Mouse (Mus musculus): ENCODE measurements at regions not wholly inside any gene's neighbourhood (a gene's known extent, or its start where the extent isn't known, plus 50 kb on each side); places are given as distances from the start of the nearest gene placed in this dataset.

DNA sequence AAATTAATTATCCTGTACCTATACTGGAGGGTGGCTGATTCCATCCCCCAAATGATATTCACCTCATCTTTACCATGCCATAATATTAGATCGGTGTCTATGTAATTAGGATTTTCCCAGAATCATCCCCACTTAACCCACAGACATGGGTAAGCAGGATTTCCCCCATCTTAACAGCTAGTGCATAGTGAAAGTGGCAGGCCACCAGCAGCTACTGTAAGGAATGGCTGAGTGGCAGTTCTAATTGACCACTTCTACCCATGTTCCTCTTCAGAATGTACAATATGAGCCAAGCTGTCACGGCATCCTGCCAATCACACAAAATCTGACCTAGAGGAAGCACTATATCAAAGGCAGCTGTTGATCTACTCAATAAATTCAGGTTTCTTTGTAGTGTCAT lies 455.8 kb downstream of the Meis1 start:
- Histone ChIP-seq H3K4me2 (no peak overlapping the region), H3K27ac (no peak overlapping the region), H3K4me1 (replicated peaks) (no peaks in the 10 kb centered on the region), H3K9ac (no peak overlapping the region), H3K9me3 (replicated peaks) (no peaks in the 10 kb centered on the region), H3K27me3 (no peaks in the 10 kb centered on the region), H3K36me3 (no peaks in the 10 kb centered on the region), H3K4me3 (replicated peaks) (no peak overlapping the region)
- 71% methylated on average over 2 of the region's 2 CpGs for WGBS (ENCODE audit: insufficient replicate concordance)
- ATAC-seq (ENCODE audit: low read depth): no peak
- DNase-seq: no peak

DNA sequence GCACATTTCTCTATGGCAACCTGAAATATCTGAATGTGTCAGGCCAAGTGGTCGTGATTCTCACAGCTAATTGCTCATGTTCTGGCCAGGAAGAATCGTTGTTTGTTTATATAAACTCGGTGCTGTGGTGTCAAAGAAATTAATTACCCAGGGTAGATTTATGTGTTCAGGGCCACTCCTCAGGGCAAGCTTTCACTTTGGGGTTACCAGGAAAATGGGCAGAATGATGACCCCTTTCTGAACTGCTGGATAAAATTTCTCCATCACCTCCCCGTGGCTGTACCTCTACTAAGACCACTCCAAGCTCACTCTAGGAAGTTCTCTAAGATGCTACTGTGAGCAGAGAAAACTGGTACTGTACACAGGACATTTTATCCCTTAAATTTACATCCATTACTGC lies 460.1 kb downstream of the Meis1 start:
- H3K27ac ChIP-seq: no peak overlapping the region
- 36% methylated on average over 4 of the region's 4 CpGs for WGBS (ENCODE audit: insufficient replicate concordance)
- no peaks in the 10 kb centered on the region for H3K27me3 ChIP-seq
- no peak for DNase-seq
- H3K4me3 ChIP-seq (replicated peaks): no peak overlapping the region
- H3K4me2 ChIP-seq: no peak overlapping the region
- H3K36me3 ChIP-seq: no peaks in the 10 kb centered on the region
- H3K9ac ChIP-seq: no peak overlapping the region
- no peaks in the 10 kb centered on the region for H3K9me3 ChIP-seq (replicated peaks)
- ATAC-seq (ENCODE audit: low read depth): no peak
- H3K4me1 ChIP-seq (replicated peaks): no peaks in the 10 kb centered on the region

DNA sequence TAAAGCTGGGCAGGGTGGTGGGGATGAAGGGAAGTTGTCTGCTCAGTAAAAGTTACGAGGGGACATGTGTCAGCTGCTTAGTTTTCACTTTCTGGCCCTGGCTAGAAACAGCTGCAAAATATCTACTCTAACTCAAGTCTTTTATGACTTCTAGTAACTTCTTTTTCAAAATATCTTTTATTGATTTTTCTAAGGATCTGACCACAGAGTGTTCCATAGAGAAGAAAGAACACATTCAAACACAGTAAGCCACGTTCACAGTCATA lies 483.3 kb downstream of the Meis1 start:
- Histone ChIP-seq H3K27ac (no peak overlapping the region), H3K36me3 (no peaks in the 10 kb centered on the region), H3K4me2 (no peak overlapping the region), H3K4me1 (replicated peaks) (no peaks in the 10 kb centered on the region), H3K27me3 (no peaks in the 10 kb centered on the region), H3K4me3 (replicated peaks) (no peak overlapping the region), H3K9ac (no peak overlapping the region), H3K9me3 (replicated peaks) (no peaks in the 10 kb centered on the region)
- ATAC-seq (ENCODE audit: low read depth) (no peak), DNase-seq (no peak)
- 59% methylated on average over 2 of the region's 2 CpGs for WGBS (ENCODE audit: insufficient replicate concordance)

DNA sequence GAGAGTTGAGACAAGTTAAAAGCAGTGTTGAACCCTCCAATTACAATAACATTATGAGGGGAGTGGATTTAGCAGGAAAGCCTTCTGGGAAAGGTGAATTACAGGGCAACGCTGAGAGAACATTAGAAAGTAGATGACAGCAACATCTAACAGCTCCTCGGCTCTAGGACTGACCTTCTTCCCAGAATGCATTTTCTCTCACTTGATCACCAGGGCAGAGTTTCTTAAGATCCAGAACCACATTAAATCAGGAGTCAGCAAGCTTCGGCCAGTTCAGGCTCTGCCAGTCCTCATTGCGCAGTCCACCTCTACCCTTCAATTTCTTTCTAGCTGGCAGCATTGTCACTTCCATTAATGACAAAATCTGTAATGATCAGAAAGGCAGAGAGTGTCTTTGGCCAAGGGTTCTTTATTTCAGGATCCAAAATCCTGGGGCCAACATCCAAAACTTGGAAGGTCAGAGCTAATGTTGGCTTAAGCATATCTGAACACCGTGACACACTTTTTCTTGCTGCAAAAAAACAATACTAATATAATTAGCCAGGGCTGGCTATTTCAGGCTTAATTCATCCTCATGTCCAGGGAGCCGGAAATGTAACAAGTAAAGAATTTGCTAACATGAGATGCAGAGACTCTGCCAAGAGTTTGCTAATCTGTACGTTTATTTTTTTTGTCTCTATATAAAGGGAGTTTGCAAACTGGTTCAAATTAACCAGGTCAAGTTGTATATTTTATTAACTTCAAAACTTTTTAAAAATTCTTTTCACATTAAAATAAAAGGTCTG lies 483.8 kb downstream of the Meis1 start:
- H3K36me3 ChIP-seq: no peaks in the 10 kb centered on the region
- no peak overlapping the region for H3K27ac ChIP-seq
- no peak for DNase-seq

DNA sequence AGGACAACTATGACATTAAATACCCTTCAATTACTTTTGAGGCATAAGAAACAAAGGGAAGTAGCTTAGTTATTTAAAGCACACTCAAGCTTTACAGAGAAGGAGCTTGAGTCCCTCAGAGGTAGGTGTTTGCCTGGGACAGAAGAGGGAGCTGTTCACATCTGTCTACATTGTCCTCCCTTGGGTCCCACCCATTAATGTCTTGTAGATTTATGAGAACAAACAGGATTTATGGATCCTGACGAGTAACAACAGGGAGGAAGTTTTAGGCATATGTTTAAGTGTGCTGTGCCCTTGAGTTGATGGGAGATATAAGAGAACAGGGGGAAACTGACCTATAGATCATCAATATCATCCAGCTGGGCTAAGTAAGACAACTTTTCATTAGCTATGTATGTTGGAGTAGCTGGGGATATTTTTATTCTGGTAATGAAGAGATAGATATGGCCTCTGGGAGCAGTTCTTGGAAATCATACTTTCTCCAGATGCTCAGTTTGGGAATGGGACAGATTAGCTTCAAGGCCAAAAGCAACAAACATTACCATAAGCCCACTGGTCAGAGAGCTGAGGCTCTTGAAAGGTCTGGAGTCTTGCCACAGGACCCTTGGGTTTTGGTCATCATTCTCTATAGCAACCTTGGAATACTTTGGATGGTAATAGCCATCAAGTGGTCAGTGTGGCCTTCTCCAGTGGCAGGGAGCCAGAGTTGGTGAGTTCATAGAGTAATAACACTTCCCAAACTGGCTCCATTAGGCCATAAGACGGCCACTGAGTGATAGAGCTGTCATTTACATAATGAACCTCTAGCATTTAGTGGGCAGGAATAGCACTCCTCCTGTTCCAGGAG lies 487.3 kb downstream of the Meis1 start:
- H3K9ac ChIP-seq: no peak overlapping the region
- no peak overlapping the region for H3K4me3 ChIP-seq (replicated peaks)
- H3K27ac ChIP-seq: no peak overlapping the region
- DNase-seq: no peak
- H3K9me3 ChIP-seq (replicated peaks): no peaks in the 10 kb centered on the region
- no peak overlapping the region for H3K4me2 ChIP-seq
- no peaks in the 10 kb centered on the region for H3K4me1 ChIP-seq (replicated peaks)
- no peaks in the 10 kb centered on the region for H3K27me3 ChIP-seq
- WGBS (ENCODE audit: insufficient replicate concordance): 36% methylated on average over 2 of the region's 2 CpGs
- ATAC-seq (ENCODE audit: low read depth): no peak
- H3K36me3 ChIP-seq: no peaks in the 10 kb centered on the region

More for the DNA sequence above, 483.8 kb downstream of the Meis1 start:
- Histone ChIP-seq H3K4me1 (replicated peaks) (no peaks in the 10 kb centered on the region), H3K9me3 (replicated peaks) (no peaks in the 10 kb centered on the region), H3K9ac (no peak overlapping the region), H3K4me3 (replicated peaks) (no peak overlapping the region), H3K27me3 (no peaks in the 10 kb centered on the region), H3K4me2 (no peak overlapping the region)
- no peak for ATAC-seq (ENCODE audit: low read depth)
- 68% methylated on average over 7 of the region's 7 CpGs for WGBS (ENCODE audit: insufficient replicate concordance)

DNA sequence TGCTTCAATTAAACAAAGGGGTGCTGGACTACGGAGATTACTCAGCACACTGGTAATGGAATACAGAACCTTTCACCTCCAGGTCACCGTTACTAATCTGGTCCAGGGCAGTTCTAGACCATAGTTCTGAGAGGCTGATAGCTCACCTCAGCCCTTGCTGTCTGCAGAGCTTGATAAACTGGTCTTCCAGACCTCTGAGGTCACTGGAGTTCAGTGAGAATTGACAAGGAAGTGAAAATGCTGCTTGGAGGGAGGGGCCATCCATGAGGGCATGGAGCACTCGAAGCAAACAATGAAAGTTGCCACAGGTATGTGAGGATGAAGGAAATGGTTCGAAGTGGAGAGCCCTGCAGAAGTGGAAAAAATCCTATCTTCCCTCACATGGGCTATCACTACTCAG lies 490.2 kb downstream of the Meis1 start:
- Histone ChIP-seq H3K9me3 (replicated peaks) (no peaks in the 10 kb centered on the region), H3K4me1 (replicated peaks) (no peaks in the 10 kb centered on the region), H3K9ac (no peak overlapping the region), H3K4me2 (no peak overlapping the region), H3K4me3 (replicated peaks) (no peak overlapping the region), H3K27me3 (no peaks in the 10 kb centered on the region), H3K36me3 (no peaks in the 10 kb centered on the region), H3K27ac (no peak overlapping the region)
- DNase-seq: no peak
- ATAC-seq (ENCODE audit: low read depth): no peak
- 35% methylated on average over 4 of the region's 4 CpGs for WGBS (ENCODE audit: insufficient replicate concordance)

DNA sequence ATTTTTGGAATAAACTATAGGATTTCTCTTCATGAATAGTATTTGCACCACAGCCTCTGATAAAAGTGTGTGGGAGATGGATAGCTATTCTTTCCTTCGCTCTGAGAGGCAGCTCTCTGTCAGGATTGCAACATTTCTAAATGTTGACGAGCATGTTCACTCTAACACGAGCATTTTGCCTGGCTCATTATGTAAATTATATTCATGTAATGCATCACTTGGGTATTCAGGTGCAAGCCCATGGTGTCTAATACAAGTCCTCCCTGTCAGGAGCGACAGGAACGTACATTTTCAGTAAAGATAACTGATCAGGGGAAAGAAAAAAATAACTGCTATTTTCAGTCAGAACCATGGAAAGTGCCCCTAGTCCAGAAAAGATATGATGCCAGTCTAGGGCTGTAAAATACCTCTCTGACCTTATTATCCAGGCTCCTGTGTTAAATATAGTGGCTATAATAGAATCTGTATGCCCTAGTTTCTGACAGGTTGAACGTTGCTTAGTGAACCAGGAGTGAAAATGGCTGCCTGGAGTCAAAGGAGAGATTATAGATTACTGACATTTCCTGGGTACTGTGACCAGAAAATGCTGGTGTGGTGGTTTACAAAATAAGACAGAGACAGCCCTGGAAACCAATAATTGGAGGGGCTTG lies 523.6 kb downstream of the Meis1 start:
- Histone ChIP-seq H3K4me2 (no peak overlapping the region), H3K27ac (no peak overlapping the region), H3K4me1 (replicated peaks) (no peaks in the 10 kb centered on the region), H3K4me3 (replicated peaks) (no peak overlapping the region), H3K27me3 (no peaks in the 10 kb centered on the region), H3K9me3 (replicated peaks) (no peaks in the 10 kb centered on the region), H3K9ac (no peak overlapping the region), H3K36me3 (no peaks in the 10 kb centered on the region)
- ATAC-seq (ENCODE audit: low read depth): no peak
- DNase-seq: no peak
- WGBS (ENCODE audit: insufficient replicate concordance): 51% methylated on average over 6 of the region's 6 CpGs

DNA sequence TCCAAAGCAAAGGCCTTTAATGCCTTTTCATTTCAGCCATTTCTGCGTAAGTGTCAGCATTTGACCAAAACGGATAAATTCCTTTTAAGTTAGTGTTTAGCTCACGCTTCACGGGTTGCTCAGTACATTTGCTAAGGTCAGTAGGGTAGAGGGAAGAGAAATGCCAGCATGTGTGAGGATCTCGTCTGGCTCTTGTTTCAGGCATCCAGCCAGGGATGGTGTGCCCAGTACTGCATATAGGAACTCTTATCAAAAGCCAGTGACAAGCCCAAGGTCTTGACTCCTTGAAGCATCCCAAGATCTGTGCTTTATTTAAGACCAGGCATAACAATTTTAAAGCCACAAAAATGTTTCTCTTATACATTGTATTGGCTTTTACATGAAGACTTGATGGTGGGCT lies 524.8 kb downstream of the Meis1 start:
- Histone ChIP-seq H3K9ac (no peak overlapping the region), H3K27me3 (no peaks in the 10 kb centered on the region), H3K4me1 (replicated peaks) (no peaks in the 10 kb centered on the region), H3K9me3 (replicated peaks) (no peaks in the 10 kb centered on the region), H3K27ac (no peak overlapping the region), H3K36me3 (no peaks in the 10 kb centered on the region), H3K4me2 (no peak overlapping the region), H3K4me3 (replicated peaks) (no peak overlapping the region)
- DNase-seq: no peak
- ATAC-seq (ENCODE audit: low read depth): no peak
- WGBS (ENCODE audit: insufficient replicate concordance): 74% methylated on average over 5 of the region's 5 CpGs

DNA sequence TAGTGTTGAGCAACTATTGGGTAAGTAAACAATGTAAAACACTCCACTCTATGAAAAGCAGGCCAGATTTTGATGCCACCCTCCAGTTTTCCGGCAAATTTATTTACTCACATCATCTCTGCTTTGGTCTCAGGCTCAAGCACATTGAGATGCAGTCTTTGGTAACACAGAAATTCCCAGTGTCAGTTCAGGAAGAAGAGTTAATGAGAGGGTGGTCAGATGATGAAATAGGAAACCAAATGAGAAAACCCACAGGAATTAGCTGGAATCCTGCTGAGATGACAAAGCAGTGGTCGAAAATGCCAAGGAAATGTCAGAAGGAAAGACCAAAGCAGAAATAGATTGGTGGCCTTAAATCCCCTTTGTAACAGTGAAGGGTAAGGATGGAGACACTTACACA lies 525.7 kb downstream of the Meis1 start:
- ATAC-seq (ENCODE audit: low read depth): no peak
- WGBS (ENCODE audit: insufficient replicate concordance): 51% methylated on average over 2 of the region's 2 CpGs
- Histone ChIP-seq H3K27ac (no peak overlapping the region), H3K27me3 (no peaks in the 10 kb centered on the region), H3K4me1 (replicated peaks) (no peaks in the 10 kb centered on the region), H3K4me2 (no peak overlapping the region), H3K4me3 (replicated peaks) (no peak overlapping the region), H3K9me3 (replicated peaks) (no peaks in the 10 kb centered on the region), H3K9ac (no peak overlapping the region), H3K36me3 (no peaks in the 10 kb centered on the region)
- DNase-seq: no peak

DNA sequence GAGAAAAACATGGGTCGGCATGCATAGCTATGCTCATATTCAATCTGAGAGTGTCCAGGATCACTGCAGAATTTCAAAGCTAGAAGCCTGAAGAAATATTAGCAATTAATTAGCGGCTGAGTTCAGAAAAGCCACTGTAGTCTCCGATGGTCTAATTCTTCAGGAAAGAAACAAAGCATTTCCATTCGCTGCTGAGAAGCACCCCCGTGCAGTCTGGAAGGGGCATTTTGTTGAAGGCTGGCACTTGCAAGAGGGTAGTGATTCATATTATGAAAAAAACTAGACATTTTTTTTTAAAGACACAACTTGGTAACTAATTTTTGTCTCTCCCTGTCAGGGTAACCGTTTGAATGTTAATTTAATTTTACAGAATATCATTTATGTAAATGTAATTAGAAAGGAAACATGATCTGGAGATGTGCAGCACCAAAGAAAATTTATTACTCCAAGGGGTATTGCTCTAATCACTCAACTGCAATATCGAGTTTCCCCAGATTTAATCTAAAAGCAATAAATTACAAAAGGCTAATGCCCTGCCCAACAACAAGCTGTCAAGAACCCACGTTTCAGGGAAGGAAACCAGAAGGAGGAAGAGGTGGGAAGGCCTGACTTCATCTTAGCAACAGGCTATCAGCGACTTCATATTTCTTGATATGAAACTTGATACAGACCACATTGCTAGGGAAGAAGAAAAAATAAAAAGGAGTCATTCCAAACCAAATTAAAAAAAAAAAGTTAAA lies 529.1 kb downstream of the Meis1 start:
- Histone ChIP-seq H3K27ac (no peak overlapping the region), H3K9ac (no peak overlapping the region), H3K4me3 (replicated peaks) (no peak overlapping the region), H3K27me3 (no peaks in the 10 kb centered on the region), H3K4me1 (replicated peaks) (no peaks in the 10 kb centered on the region), H3K4me2 (no peak overlapping the region), H3K36me3 (no peaks in the 10 kb centered on the region), H3K9me3 (replicated peaks) (no peaks in the 10 kb centered on the region)
- no peak for DNase-seq
- WGBS (ENCODE audit: insufficient replicate concordance): 54% methylated on average over 9 of the region's 9 CpGs
- no peak for ATAC-seq (ENCODE audit: low read depth)

DNA sequence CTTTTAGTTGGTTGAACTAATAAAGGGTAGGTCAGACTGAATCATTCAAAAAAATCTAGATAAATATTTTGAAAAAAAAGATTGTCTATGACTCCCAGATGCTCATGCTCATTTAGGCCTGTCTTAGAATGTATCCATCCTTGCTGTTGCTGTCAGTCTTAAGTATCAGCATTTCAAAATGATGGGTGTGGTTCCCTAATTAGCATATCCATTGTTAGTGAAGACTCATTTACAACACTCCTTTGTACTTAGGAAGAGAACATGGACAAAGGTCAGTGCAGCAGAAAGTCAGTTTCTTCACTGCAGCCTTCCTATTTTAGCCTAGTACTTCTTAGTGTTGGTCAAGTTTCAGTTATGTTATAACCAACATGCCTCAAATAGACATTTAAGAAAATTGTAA lies 525.2 kb upstream of the Etaa1 start:
- no peak for DNase-seq
- no peaks in the 10 kb centered on the region for H3K27me3 ChIP-seq
- no peak overlapping the region for H3K9ac ChIP-seq
- H3K4me3 ChIP-seq (replicated peaks): no peak overlapping the region
- H3K9me3 ChIP-seq (replicated peaks): no peaks in the 10 kb centered on the region
- no peak overlapping the region for H3K4me2 ChIP-seq
- no peak for ATAC-seq (ENCODE audit: low read depth)
- H3K27ac ChIP-seq: no peak overlapping the region
- H3K4me1 ChIP-seq (replicated peaks): no peaks in the 10 kb centered on the region
- no peaks in the 10 kb centered on the region for H3K36me3 ChIP-seq

Data from liver, embryonic 13.5 days (tissue).